Comparison of ENCODE assay signal across 9 mouse cellular contexts in the genomic region with DNA sequence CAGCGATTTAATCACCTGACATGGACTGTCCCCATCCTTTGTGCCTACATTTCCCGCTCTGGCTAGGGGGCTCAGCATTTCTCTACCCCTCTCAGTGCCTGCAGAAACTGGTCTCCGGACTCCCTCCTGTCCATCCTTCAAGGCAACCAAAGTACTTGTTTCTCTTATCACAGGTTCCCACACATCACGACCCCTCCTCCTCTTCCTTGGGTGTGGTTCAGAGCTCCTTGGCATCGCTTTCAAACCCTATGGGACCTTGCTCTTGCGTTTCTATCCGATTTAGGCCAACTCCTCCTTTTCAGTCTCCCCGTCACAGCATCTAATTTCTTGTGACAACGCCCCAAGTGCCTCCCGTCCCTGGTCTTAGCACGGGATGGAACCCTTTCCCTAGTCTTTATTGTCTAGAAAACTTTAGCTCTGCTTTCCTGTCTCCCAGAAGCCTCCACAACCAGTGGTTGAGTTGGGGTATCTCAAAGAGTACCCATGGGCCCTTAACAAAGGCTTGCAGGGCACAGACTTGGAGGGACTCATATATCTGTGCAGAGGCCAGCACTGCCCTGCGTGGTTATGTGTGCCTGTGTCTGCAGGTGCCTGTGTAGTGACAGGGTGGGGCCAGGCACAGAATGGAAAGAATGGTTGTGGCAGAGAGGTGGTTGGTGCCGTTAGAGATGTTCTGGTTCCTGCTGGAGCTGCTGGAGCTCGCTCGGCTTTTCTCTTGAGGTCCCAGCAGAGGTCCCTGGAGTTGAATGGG. TPM values are rescaled to one million over a fixed set of nuclear protein-coding genes. Genes with fewer than 3 reads are reported as not detected.
A peak's percentile ranks its signal among the peaks of the same experiment; 100 is the strongest.
DNase-seq lines count a peak whose midpoint lies in the region; ATAC-seq lines count a peak whose summit lies in the region.
"Had no signal": no experiment of that assay in that cellular context is flagged by ENCODE, and none has a peak within 500 bp of the region (broad histone marks: within the 10 kb centered on the region; RNA-seq: fewer than 3 reads in every experiment).

No protein-coding gene starts in this region.

- no peaks in the 10 kb centered on the region for H3K9me3 ChIP-seq in kidney, embryonic 14.5 days (ENCODE audit: control insufficient read depth, low read length)
- no peaks in the 10 kb centered on the region for H3K9me3 ChIP-seq in embryonic facial prominence, embryonic 14.5 days (ENCODE audit: control insufficient read depth, low read length)
- no peaks in the 10 kb centered on the region for H3K9me3 ChIP-seq in hindbrain, embryonic 11.5 days (ENCODE audit: control insufficient read depth, low read length)
- no peaks in the 10 kb centered on the region for H3K9me3 ChIP-seq in midbrain, embryonic 15.5 days

- H3K4me2 ChIP-seq in kidney, embryonic 14.5 days (replicated peaks; ENCODE audit: low read depth, low read length), result peak overlapping the region; percentile 58
- H3K4me2 ChIP-seq in embryonic facial prominence, embryonic 14.5 days (ENCODE audit: low read depth, low read length), result peak overlapping the region; percentile 55
- H3K4me2 ChIP-seq in hindbrain, embryonic 11.5 days (replicated peaks; ENCODE audit: low read depth, low read length), result peak overlapping the region; percentile 46
- peak overlapping the region; percentile 57 for H3K4me2 ChIP-seq in midbrain, embryonic 15.5 days

- H3K36me3 ChIP-seq in kidney, embryonic 14.5 days (ENCODE audit: control insufficient read depth, insufficient read depth, low read length), result no peaks in the 10 kb centered on the region
- no peaks in the 10 kb centered on the region for H3K36me3 ChIP-seq in embryonic facial prominence, embryonic 14.5 days (ENCODE audit: control insufficient read depth, insufficient read depth, low read length)
- H3K36me3 ChIP-seq in hindbrain, embryonic 11.5 days (ENCODE audit: control insufficient read depth, insufficient read depth, low read length), result no peaks in the 10 kb centered on the region
- H3K36me3 ChIP-seq in midbrain, embryonic 15.5 days (replicated peaks), result no peaks in the 10 kb centered on the region

- no peak overlapping the region for H3K9ac ChIP-seq in kidney, embryonic 14.5 days (ENCODE audit: low read depth, low read length)
- no peak overlapping the region; the same call in 1 of the 2 replicates for H3K9ac ChIP-seq in embryonic facial prominence, embryonic 14.5 days (ENCODE audit: low read depth, low read length)
- H3K9ac ChIP-seq in hindbrain, embryonic 11.5 days (ENCODE audit: low read depth, low read length), result no peak overlapping the region
- peak overlapping the region; percentile 40; the same call in 1 of the 2 replicates for H3K9ac ChIP-seq in midbrain, embryonic 15.5 days

- peak overlapping the region; percentile 28 for H3K4me3 ChIP-seq in kidney, embryonic 14.5 days (ENCODE audit: low read length)
- H3K4me3 ChIP-seq in embryonic facial prominence, embryonic 14.5 days (ENCODE audit: low read depth, low read length), result peak overlapping the region; percentile 27; the same call in 1 of the 2 replicates
- H3K4me3 ChIP-seq in hindbrain, embryonic 11.5 days (ENCODE audit: low read depth, low read length), result peak overlapping the region; percentile 17; the same call in 1 of the 2 replicates
- peak overlapping the region; percentile 25 for H3K4me3 ChIP-seq in midbrain, embryonic 15.5 days
- H3K4me3 ChIP-seq: megakaryocyte, embryonic 14.5 days had no signal

- peaks cover 13% of the 10 kb centered on the region for H3K27me3 ChIP-seq in kidney, embryonic 14.5 days (ENCODE audit: control insufficient read depth, insufficient read depth, low read length)
- peaks cover 7% of the 10 kb centered on the region; the same call in 1 of the 2 replicates for H3K27me3 ChIP-seq in embryonic facial prominence, embryonic 14.5 days (replicated peaks; ENCODE audit: control insufficient read depth, insufficient read depth, low read length)
- H3K27me3 ChIP-seq in hindbrain, embryonic 11.5 days (ENCODE audit: control insufficient read depth, insufficient read depth, low read length), result peaks cover 12% of the 10 kb centered on the region; the same call in 1 of the 2 replicates
- no peaks in the 10 kb centered on the region for H3K27me3 ChIP-seq in midbrain, embryonic 15.5 days (replicated peaks)

- 0 out of 2 replicates have a peak, but pooled peaks cover 10% of the 10 kb centered on the region for H3K4me1 ChIP-seq in kidney, embryonic 14.5 days (ENCODE audit: control insufficient read depth, insufficient read depth, low read length)
- peaks cover 11% of the 10 kb centered on the region for H3K4me1 ChIP-seq in embryonic facial prominence, embryonic 14.5 days (ENCODE audit: control insufficient read depth, insufficient read depth, low read length)
- peaks cover 8% of the 10 kb centered on the region for H3K4me1 ChIP-seq in hindbrain, embryonic 11.5 days (replicated peaks; ENCODE audit: control insufficient read depth, insufficient read depth, low read length)
- peaks cover 50% of the 10 kb centered on the region for H3K4me1 ChIP-seq in midbrain, embryonic 15.5 days
- H3K4me1 ChIP-seq: megakaryocyte, embryonic 14.5 days had no signal

- no peak overlapping the region for H3K27ac ChIP-seq in kidney, embryonic 14.5 days (ENCODE audit: low read depth, low read length)
- no peak overlapping the region for H3K27ac ChIP-seq in embryonic facial prominence, embryonic 14.5 days (replicated peaks; ENCODE audit: low read depth, low read length)
- no peak overlapping the region for H3K27ac ChIP-seq in hindbrain, embryonic 11.5 days (ENCODE audit: low read depth, low read length)
- peak overlapping the region; percentile 82 for H3K27ac ChIP-seq in midbrain, embryonic 15.5 days

- ATAC-seq in kidney, embryonic 14.5 days (ENCODE audit: low FRiP score, low TSS enrichment), result 0 out of 2 replicates have a peak, but pooled peaks have one; percentile 8
- ATAC-seq in embryonic facial prominence, embryonic 14.5 days (ENCODE audit: low read depth), result no peak
- ATAC-seq in hindbrain, embryonic 11.5 days (ENCODE audit: low FRiP score), result no peak
- ATAC-seq in midbrain, embryonic 15.5 days (replicated peaks), result peak; percentile 53

- no peak for DNase-seq in kidney, adult 9 months
- no peak for DNase-seq in embryonic facial prominence, embryonic 14.5 days (ENCODE audit: low spot score)
- no peak for DNase-seq in hindbrain, embryonic 11.5 days (ENCODE audit: low spot score)
- DNase-seq in gastrocnemius, adult 18-20 months (ENCODE audit: low spot score), result no peak
- DNase-seq in urinary bladder, postnatal 36 days (ENCODE audit: low spot score in 2 of 2), result no peak
- no peak for DNase-seq in right cerebral cortex, adult 2 months (ENCODE audit: low spot score in 2 of 2)

- WGBS in kidney, embryonic 14.5 days, result 51% methylated on average over 15 of the region's 15 CpGs
- WGBS in embryonic facial prominence, embryonic 14.5 days, result 54% methylated on average over 15 of the region's 15 CpGs
- 57% methylated on average over 15 of the region's 15 CpGs for WGBS in hindbrain, embryonic 11.5 days
- WGBS in midbrain, embryonic 15.5 days, result 53% methylated on average over 15 of the region's 15 CpGs

RNA-seq across cellular contexts. Expression of a gene that starts 51.8 kb away (rescaled TPM):
- 19.7 and 29.5 TPM in 2 replicates for polyA plus RNA-seq in kidney, embryonic 14.5 days (2014; fragmentation: Nextera tagmentation; extraction: Ambion mirVana)
- 74.2 and 76.1 TPM in 2 replicates for polyA plus RNA-seq in embryonic facial prominence, embryonic 14.5 days (2014; fragmentation: Nextera tagmentation; extraction: Ambion mirVana)
- 23.4 and 32.1 TPM in 2 replicates for polyA plus RNA-seq in hindbrain, embryonic 11.5 days (2014; fragmentation: Nextera tagmentation; extraction: Ambion mirVana)
- polyA plus RNA-seq in midbrain, embryonic 15.5 days (2015; fragmentation: Nextera tagmentation; extraction: Ambion mirVana), result 28.4 and 32.8 TPM in 2 replicates
- 1 to 10 TPM; 2.7 to 6.0 TPM for total RNA-seq in gastrocnemius, adult 18-20 months (2021)

Comparison
In these comparisons a context has a peak if more than half of its experiments do, and no peak if none do; other contexts are left out.
1. ATAC-seq: peak in kidney, embryonic 14.5 days (single experiment) and midbrain, embryonic 15.5 days (single experiment); none in embryonic facial prominence, embryonic 14.5 days (single experiment) and hindbrain, embryonic 11.5 days (single experiment).
2. Peak in every context shown above with its lines, with median percentiles within 50 percentile points of each other: H3K4me2 ChIP-seq and H3K4me3 ChIP-seq.